Mouse (Mus musculus): Measurements from ENCODE around the gene Klf7.
"Not testable (repeated sequence)": the region's sequence is repeated elsewhere in the genome, so short reads cannot be mapped to it uniquely, and the experiment has no call there.

Klf7 gene

DNA sequence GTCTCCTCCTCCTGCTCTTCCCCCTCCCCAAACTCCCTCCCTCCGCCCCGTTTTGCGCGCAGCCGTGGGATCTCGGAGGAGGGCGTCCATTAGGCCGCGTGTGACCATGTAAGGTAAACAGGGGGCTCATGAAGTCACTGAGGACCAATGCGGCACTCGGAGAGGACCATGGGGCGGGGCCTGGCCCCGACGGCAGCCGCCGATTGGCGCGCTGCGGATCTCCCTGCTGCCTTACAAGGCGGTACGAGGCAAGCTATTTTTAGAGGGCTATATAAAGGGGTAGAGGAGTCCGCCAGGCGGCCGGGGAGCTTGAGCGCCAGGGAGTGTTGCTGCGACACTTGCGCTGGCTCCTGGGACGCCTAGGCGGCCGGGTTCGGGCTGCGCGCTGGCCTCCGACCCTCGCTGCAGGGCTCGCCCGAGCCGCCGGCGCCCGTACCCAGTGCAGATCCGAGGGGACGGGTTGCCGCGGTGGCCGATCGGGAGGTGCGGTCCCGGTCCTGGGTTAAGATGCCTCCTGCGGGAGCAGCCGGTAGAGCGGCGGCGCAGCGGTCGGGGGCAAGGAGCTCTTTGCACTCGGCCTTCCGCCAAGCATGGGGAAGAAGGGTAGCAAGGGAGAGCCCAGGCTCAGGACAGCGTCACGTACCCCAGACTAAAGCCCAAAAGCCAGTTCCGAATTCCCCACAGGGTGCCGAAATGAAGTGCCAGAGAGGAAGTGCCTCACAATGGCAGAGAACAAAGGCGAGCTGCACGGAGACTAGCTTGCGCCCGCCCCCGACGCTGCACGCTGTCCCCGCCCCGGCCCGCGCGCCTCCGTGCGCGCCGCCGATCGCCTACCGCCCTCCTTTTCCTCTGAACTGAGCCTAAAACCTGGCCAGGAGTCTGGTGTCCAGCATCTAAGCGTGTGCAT is at the start of gene Klf7:
Klf7 (minus strand) TSS at position 724 of the 907 bp plus-strand sequence.
- DNase-seq: peak; percentile 96 to 97

DNA sequence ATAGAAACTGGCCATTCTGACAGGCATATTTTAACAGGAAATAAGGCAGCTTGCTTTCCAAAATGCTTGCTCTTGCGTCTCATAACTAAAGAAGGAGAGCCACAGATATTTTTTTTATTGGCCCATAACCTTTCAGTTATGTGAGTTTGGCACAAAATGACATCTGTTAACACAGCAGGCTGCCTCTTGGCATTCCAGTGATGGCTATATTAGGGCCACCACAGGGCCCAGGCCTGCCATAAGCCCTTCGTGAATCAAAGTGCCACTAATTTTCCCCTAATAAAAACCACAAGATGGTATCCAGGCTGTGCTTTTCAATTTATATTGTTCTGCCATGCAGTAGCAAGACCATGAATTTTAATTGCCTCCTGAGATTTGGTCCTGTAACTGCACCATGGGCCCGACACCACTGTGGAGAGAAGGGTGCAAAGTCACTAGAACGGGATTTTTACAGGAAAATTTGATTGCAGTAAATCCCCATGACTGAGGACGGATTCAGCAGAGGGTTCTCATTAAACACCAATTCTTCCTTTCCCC is 42.5 kb upstream of the Klf7 start:
- peak; percentile 77 to 86 for DNase-seq

DNA sequence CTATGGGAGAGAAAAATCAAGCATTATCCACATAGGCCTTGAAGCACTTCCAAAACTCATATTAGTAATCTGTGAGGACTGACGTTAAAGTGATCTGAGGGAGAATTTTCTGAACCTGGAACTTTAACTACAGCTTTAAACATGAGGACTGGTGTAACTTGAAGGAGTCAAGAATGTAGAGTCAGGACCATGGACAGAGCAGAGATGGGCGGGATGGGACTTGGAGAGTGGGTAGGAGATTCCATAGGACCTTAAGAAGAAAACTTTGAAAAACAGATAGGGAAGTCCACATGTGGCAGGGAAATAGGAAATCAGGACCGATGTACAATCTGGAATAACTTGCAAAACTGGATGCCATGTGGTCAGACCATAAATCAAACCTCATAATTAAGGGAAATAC is 36.7 kb upstream of the Klf7 start:
- no peak for DNase-seq

DNA sequence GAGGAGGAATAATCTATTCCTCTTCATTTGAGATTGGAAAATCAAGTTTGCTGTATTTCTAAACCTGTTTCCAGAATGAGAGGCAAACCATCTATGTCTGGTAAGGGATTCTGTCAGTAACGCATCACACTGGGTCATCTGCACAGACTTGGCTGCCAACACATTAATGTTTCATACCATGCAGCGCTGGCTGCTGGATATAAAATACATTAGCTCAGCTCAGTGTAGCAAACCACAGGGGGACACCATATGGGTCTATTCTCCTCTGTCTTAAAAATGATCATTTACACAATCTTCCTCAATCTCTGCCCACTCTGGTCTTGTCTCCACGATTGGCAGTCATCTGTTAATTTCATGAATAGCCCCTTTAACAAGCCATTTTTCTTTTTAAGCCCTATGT is 27.1 kb upstream of the Klf7 start:
- DNase-seq: no peak

DNA sequence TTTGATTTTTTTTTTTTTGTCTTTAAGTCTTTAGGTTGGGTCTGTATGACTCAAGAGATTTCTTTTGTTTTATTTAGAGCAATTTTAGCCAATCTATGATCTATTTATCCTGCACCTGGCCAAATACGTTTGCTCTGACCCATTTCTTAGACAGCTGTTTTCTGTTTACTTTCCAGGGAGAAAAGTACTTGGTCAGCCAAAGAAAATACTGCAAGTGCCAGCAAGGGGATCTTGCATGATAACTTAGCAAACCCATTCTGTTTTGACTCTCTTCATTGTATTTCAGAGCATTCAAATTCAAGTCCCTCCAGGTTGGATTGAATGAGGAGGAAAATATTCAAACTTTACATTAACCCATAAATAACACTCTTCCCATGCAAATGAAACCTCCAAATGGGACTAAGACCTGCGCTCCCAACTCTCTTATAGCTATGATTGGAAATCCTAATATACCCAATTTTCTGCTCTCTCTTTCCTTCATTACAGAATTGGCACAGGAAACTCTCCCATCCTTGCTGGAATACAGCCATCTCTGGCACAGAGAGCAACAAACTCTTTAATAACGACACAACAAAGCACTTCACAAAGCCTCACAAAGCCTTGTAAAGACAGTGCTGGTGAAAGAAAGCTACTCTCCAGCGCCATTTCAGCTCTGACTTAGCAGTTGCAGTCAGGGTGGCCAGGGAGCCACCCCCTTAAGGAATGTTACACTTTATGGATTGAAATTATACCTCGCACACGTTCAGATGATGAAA is 20.8 kb upstream of the Klf7 start:
- DNase-seq: no peak

DNA sequence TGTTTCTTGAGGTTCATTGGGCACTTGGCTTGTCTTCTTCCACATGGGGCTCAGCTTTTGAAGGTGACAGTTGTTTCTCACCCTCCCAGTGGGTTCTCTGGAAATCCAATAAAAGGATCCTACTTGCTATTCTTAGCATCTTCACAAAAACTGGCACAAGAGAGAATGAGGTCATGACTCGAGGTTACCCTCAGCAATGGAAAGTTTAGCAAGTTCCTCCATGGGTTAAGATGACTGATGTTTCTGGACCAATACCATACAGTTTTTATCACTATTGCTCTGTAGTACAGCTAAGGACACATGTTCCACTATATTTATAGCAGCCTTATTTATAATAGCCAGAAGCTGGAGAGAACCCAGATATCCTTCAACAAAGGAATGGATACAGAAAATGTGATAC is 12.4 kb upstream of the Klf7 start:
- DNase-seq: no peak

DNA sequence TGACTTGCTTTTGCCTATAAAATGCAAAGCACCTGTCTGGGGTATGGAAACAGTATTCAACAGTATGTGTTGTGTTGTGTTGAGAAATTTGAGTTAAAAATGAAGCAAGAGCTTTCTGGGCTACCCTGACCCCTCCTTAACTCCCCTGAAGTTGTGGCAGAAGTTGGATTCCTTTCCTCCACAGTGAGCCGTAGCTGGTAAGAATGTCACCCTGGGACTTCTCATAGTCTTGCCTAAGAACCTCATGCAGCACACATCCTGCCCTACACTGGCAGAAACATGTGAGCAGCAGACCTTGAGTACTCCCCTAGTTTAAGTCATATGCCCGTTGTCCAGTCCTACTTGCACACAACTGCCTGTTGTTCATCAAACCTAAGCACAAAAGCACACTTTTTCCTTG is 4.7 kb upstream of the Klf7 start:
- DNase-seq: no peak

DNA sequence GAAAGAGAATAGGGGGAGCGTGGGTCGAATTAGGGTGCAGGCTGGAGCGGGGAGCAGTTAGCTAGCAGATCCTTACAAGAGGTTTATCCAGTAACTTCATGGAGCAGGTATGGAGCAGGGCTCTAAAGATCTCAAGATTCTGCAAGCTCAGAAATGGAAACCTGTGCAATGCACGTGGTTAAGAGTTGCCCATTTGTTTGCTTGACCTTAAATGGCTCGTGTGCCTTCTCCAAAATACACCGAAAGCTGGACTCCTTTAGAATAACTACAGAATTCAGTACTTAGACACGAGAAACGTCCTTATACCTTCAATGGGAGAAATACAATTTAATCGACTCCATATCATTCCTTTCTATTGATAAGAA is 366 bp upstream of the Klf7 start:
- no peak for DNase-seq

DNA sequence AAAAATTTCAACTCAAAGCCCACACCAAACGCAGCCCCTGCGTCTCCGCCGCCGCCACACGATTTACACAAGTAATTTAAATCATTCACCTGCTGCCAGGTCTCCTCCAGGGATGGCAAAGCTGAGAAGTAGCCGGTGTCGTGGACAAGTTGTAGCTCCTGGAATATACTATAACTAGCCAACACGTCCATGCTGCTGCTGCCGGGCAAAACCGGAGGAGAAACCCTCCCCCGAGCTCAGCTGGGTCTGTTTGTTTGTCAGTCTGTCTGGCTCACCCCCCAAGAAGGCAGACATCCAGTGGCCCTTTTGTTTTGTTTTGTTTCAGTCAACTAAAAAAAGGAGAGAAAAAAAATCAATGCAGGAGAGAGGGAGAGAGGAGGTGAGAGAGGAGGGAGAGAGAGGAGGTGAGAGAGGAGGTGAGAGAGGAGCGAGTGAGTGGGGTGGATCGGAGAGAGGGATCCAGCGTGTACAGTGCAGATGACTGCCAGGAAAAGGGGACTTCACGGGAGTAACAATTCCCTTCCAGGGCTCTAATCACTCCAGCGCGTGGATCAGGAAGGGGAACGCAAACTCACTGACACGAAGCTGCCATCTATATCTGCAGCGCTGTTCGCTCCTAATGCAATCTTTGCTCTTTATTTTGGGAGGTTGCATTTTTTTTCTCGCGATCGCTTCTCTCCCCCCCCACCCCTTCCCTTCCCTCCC is 1.1 kb downstream of the Klf7 start:
- peak; percentile 69 to 80 for DNase-seq

DNA sequence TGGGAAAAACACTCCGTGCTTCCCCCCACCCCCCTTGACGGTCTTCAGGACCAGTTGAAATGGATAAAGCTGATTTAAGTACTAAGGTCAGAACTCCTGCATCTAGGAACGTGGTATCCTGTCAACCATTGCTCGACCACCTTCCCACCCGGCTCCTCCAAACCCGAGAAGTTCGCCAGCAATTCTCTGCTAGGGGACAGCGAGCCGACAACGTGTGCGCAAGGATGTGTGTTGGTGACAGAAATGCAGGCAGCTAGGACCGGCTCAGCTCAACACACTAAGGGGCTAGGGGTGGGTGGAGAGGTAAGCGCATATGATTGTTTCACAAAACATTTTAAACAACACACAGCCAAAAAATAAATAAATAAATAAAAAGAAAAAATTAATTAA is 1.7 kb downstream of the Klf7 start:
- peak; percentile 69 to 74 for DNase-seq

DNA sequence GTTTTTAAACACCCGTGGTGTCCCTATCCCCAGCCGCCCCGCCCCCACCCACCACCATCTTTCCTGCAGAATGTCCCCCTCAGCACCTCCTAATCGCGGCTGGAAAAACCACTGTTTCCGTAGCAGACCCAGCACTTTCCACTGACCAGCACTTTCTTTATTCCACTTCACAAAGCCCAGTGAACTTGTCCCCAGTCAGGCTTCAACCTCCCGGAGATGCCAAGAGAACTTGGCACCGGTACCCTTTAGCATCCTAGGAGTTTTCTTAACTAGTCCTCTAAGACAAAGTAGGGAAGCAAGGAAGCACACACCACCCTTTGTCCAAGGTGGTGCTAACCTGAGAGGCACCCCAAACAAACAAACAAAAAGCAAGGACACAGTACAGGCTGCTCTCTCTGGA is 2.2 kb downstream of the Klf7 start:
- DNase-seq: peak; percentile 51 to 68

DNA sequence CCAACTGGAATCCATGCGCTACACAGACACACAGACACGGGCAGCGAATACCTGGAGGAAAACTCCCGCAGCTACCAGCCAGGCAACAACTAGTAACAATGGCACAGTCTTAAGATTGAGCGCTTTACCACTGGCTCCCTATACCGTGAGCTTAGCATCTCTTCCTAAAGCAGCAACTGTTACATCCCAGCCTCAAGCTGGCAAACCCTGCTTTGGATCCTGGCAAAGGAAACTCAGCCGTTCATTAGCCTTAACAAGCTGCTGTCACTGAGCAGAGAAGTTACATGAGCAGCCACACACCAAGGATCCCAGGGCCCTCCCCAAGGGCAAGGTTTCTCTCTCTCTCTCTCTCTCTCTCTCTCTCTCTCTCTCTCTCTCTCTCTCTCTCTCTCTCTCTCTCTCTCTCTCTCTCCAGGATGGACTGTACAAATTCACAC is 2.7 kb downstream of the Klf7 start:
- DNase-seq: peak; percentile 50 to 69

DNA sequence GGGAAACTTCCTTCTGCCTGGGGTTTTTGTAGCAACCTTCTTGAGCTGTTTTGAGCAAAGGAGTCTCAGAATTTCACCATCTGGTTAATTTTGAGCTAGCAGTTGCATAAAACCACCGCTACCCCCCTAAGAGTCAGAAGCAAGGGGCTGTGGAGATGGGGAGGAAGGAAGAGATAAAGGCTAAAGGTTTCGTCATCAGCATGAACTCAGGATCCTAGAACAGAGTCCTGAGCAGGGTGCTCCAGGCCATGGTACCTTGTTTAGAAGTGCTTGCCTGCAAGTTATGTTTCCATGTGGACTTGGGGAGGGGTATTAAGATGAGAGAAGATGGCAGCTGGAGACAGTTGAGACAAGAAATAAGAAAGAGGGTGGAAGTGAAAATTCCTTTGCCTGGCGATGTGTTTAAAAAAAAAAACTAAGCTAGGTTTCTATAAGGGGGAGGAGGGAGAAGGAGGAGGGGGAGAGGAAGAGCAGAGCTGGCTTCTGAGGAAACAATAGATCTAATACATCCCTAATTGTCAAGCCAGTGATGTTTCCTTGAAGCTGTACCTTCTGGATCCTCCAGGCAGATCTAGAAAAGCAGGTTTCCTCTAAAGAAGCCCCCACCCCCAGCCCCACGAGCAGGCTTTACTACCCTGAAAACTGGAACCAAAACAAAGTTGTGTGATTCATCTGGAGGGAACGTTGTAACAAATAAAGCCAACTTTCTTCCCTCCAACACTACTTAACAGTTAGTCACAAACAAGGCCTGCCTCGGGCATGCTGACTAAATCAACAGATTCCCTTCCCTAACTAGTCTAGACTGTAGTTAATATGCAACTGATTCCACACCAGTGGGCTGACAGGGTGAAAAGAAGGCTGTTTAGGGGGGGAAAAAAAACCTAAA is 3.6 kb downstream of the Klf7 start:
- DNase-seq: peak in 1 of 2 experiments; percentile 40

DNA sequence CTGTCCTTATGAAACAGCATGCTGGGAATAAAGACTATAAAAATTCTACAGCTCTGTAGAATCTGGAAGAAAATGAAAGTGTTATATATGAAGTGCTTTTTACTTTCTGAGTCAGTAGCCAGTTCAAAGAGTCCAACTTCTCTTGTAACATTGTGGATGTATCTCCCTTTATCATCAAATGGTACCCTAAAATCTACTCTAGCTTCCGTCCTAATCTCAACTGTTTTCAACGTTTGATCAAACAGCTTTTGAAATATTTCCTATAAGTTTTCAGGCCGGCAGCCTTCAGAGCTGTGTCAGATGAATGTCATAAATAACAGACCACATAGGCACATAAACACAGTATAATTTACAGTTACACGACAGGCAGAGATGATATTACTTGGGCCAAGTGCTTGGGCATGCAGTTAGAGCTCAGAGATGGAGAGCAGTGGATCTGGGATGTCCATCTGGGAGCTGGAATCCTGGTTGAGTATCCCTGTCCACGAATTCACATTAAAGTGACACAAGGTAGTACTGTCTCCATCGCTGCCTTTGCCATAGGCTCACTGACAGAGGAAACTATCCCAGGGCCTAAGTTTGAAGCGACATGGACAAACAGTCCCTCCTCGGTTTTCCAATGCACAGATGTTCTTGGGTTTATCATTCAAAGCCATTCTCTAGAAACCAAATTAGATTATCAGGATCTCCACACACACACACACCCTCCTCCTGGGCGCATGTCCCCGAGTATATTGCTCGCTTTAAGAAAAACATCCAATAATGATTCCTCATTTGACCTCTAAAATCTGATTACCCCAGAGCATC is 4.4 kb downstream of the Klf7 start:
- peak in 1 of 2 experiments; percentile 37 for DNase-seq

DNA sequence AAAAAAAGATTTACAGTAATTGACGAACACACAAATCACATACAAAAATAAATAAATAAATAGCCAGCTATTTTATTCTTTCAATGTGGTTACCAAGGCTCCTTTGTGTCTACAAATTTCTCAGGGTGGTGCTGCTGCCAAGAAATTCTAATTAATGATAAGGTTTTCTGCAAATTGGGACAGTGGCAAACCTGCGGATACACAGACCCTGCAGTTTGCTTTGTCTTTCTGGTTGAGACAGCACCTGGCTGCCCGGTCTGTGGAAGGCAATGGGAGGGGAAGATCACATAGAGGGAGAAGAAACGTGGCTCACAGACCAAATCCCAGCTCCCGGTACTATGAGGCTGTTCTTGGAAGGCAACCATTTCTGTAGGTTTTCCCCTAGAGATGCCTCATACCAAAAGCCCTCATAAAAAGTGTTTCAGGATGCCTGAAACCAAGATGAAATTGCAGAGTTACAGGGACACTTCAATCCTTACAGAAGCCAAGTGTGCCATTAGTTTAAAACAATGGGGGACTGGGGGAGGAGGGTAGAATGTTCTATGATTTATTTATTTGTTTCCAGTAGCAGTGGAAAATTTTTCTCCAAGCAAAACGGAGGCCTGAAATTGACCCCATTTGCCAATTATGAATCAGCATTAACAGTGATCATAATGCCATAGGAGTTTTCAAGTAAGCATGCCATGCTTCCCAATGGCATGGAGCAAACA is 5.2 kb downstream of the Klf7 start:
- DNase-seq: peak; percentile 32 to 48

DNA sequence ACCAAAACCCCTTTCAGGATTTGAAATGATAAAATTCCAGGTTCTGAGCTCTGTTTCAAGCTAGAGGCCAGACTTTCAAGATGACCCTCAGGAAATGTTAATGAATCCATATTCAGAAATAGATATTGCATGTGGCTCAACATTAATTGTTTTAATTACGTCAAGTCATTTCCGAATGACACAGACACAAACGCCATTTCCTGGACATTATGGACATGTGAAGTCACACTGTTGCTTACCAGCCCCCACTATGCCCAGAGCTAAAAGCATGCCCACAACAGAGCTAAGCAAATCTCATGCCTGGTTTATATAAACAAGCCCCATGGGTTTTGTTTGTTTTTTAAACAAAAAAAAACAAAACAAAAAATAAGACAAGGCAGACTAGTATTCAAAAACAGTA is 7.5 kb downstream of the Klf7 start:
- DNase-seq: no peak

DNA sequence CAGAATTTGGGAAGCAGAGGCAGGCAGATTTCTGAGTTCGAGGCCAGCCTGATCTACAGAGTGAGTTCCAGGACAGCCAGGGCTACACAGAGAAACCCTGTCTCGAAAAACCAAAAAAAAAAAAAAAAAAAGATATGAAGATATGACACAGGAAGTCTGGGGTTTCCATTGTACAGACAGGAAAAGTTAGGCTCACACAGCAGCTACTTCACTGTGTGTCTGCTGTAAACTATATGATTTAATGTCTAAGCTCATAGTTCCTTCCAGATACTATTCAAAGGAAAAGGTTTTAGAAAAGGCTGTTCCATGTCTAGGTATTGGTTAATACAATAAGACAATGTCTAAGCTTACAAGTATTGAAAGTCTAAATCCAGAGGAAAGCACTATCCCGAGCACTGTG is 13.4 kb downstream of the Klf7 start:
- not testable (repeated sequence) for DNase-seq

DNA sequence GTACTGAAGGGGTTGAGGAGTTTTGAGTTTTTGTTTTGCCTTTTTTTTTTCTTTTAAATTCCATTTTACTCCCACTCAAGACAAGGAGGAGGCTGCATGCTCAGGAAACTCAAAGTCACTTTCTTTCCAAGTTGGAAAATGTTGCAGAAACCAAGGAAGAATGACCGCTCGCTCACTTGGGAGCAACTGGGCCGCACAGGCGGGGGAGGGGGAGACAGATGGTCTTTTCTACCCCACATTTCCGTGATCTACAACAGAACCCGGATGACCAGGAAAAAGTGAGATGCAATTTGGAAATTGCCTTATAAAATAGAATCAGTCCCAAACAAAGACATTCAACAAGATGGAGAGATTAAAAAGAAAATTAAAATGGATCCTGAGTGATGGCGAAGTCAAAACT is 14.6 kb downstream of the Klf7 start:
- no peak for DNase-seq

DNA sequence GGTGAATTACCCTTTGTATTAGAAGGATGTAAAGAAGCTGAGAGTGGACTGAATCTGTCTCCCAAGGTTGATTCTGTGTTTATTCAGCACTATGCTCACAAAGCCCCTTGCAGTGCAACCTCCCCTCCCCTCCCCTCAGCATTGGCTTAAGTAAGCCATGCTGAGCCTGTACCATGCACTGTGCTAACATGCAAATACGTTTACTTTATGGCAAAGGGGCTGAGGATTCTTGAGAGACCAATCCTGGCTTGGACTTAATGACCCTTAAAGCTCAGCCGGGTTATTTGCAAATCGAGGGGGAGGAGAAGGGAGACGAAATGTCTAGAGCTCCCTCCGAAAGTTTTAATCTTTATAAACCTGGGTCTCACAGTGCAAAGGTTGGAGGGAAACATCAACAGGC is 16.0 kb downstream of the Klf7 start:
- DNase-seq: no peak

DNA sequence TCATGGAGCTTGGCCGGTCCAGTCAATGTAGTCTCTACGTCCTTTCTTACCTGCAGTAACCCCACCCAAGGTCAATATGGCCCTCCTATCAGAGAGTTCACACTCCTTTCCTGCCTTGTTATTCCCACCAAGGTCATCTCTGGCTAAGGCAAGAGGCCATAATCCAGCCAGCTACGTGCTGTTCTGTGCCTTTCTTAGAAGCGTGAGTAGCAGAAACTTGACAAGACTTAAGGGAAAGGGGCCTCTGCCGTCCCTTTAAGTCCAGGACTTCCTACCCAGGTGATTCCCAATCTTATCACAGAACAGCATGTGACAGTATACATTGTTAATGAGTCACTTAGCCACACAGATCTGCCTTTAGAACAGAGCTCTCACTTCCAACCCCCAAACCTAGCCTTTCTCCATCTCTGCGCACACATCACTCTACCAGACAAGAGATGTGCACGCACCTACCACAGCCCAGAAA is 16.9 kb downstream of the Klf7 start:
- no peak for DNase-seq
